Mouse (Mus musculus) heart, adult 2 months (tissue): Measurements from ENCODE around the gene Sorcs2.

Source experiments
- CTCF ChIP-seq: fragments of 200-600 bp; IDR thresholded peaks from 2 replicates; pipeline ENCODE4 v1.8.1; 2022; ENCODE audit warnings: antibody characterized with exemption, mild to moderate bottlenecking, moderate library complexity
- POLR2A ChIP-seq: fragments of 200-500 bp; IDR thresholded peaks from 2 replicates; pipeline ENCODE4 v1.6.1; 2011; ENCODE audit warnings: mild to moderate bottlenecking, low read depth, low read length, control low read depth; ENCODE audit not compliant: insufficient read depth

GRCm38 (mm10) chr5:36141676-36142255, 256.2 kb downstream of the Sorcs2 start:
- TF ChIP-seq CTCF, result no peak
- TF ChIP-seq POLR2A, result no peak
